ENCODE assay signal across 12 mouse cellular contexts in the genomic region with DNA sequence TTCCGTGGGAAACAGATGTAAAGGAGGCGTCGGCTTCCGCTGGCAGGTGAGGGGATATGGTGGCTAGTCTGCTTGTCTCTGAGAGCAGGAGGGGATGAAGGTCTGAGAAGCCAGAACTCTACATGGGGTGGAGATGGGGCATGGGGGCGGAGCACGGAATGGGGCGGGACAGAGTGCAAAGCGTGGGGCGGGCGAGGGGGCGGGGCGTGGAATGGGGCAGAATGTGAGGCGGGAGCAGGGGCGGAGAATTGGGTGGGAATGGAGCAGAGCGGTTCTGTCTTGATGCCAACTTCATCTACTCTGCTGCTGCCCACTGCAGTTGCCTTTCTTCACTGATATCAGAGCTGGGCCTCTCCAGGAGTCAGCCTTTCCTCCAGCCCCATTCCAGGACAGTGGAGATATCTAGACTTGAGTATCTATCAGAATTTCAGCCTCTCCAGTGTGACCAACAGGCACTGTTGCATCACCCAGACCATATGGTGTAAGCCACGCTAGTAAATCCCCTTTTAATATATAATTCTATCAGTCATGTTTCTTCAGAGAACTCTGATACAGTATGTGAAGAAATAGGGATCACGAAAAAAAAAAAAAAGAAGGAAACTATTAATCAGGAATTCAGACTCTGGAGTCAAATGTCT. TPM values are rescaled to one million over a fixed set of nuclear protein-coding genes. Genes with fewer than 3 reads are reported as not detected.
DNase-seq lines count a peak whose midpoint lies in the region; ATAC-seq lines count a peak whose summit lies in the region.
"Had no signal": no experiment of that assay in that cellular context is flagged by ENCODE, and none has a peak within 500 bp of the region (broad histone marks: within the 10 kb centered on the region; RNA-seq: fewer than 3 reads in every experiment).

No protein-coding gene starts in this region.

- H3K9me3 ChIP-seq in midbrain, embryonic 11.5 days (ENCODE audit: control insufficient read depth, low read length), result no peaks in the 10 kb centered on the region
- H3K9me3 ChIP-seq in midbrain, embryonic 10.5 days (replicated peaks), result no peaks in the 10 kb centered on the region
- H3K9me3 ChIP-seq in liver, embryonic 15.5 days (replicated peaks), result no peaks in the 10 kb centered on the region
- H3K9me3 ChIP-seq: hindbrain, embryonic 12.5 days had no signal

- H3K9ac ChIP-seq in midbrain, embryonic 11.5 days (ENCODE audit: low read length), result no peak overlapping the region
- no peak overlapping the region for H3K9ac ChIP-seq in liver, embryonic 15.5 days
- H3K9ac ChIP-seq: hindbrain, embryonic 12.5 days had no signal

- H3K4me3 ChIP-seq in midbrain, embryonic 11.5 days (ENCODE audit: low read depth, low read length), result no peak overlapping the region
- H3K4me3 ChIP-seq in midbrain, embryonic 10.5 days, result no peak overlapping the region
- H3K4me3 ChIP-seq in liver, embryonic 15.5 days (replicated peaks), result no peak overlapping the region
- H3K4me3 ChIP-seq: hindbrain, embryonic 12.5 days had no signal

- no peak for ATAC-seq in midbrain, embryonic 11.5 days (ENCODE audit: low FRiP score)
- peak; percentile 62 for ATAC-seq in liver, embryonic 15.5 days (ENCODE audit: insufficient read depth)

- 41% methylated on average over 17 of the region's 17 CpGs for WGBS in midbrain, embryonic 11.5 days
- WGBS in midbrain, embryonic 10.5 days, result 36% methylated on average over 17 of the region's 17 CpGs
- WGBS in liver, embryonic 15.5 days (ENCODE audit: insufficient replicate concordance), result 34% methylated on average over 17 of the region's 17 CpGs

- no peaks in the 10 kb centered on the region for H3K27me3 ChIP-seq in midbrain, embryonic 11.5 days (ENCODE audit: control insufficient read depth, insufficient read depth, low read length)
- 0 out of 2 replicates have a peak, but pooled peaks cover 6% of the 10 kb centered on the region for H3K27me3 ChIP-seq in midbrain, embryonic 10.5 days (ENCODE audit: low read depth, poor library complexity, severe bottlenecking)
- 0 out of 2 replicates have a peak, but pooled peaks cover 7% of the 10 kb centered on the region for H3K27me3 ChIP-seq in liver, embryonic 15.5 days
- H3K27me3 ChIP-seq: hindbrain, embryonic 12.5 days had no signal

- no peaks in the 10 kb centered on the region for H3K36me3 ChIP-seq in midbrain, embryonic 11.5 days (ENCODE audit: control insufficient read depth, insufficient read depth, low read length)
- no peaks in the 10 kb centered on the region for H3K36me3 ChIP-seq in midbrain, embryonic 10.5 days
- no peaks in the 10 kb centered on the region for H3K36me3 ChIP-seq in liver, embryonic 15.5 days (replicated peaks)
- H3K36me3 ChIP-seq: hindbrain, embryonic 12.5 days had no signal

- H3K4me1 ChIP-seq in midbrain, embryonic 11.5 days (ENCODE audit: control insufficient read depth, insufficient read depth, low read length), result no peaks in the 10 kb centered on the region
- peaks cover 5% of the 10 kb centered on the region; the same call in 1 of the 2 replicates for H3K4me1 ChIP-seq in midbrain, embryonic 10.5 days
- H3K4me1 ChIP-seq in liver, embryonic 15.5 days (replicated peaks), result peaks cover 9% of the 10 kb centered on the region; the same call in 1 of the 2 replicates
- H3K4me1 ChIP-seq: hindbrain, embryonic 12.5 days had no signal

- H3K4me2 ChIP-seq in midbrain, embryonic 11.5 days, result no peak overlapping the region
- peak overlapping the region; percentile 10; the same call in 1 of the 2 replicates for H3K4me2 ChIP-seq in liver, embryonic 15.5 days
- H3K4me2 ChIP-seq: hindbrain, embryonic 12.5 days had no signal

- peak; percentile 26 to 42 for DNase-seq in cerebellum, postnatal 10 days
- no peak for DNase-seq in cerebellum, postnatal 4 days (ENCODE audit: low spot score in 2 of 2)
- peak; percentile 62 for DNase-seq in midbrain, embryonic 11.5 days (ENCODE audit: low spot score, missing footprints)
- DNase-seq in midbrain, embryonic 10.5 days (ENCODE audit: low spot score), result no peak
- DNase-seq in thymus, postnatal 4 days, result peak; percentile 41
- no peak for DNase-seq in ovary, postnatal 36 days (ENCODE audit: low spot score)
- no peak for DNase-seq in layer of hippocampus, adult 9-10 months (ENCODE audit: low spot score)
- DNase-seq: cerebellum, adult 18-20 months; right cerebral cortex, postnatal 14 days had no signal

- H3K27ac ChIP-seq in midbrain, embryonic 11.5 days (ENCODE audit: low read depth, low read length), result no peak overlapping the region
- H3K27ac ChIP-seq in midbrain, embryonic 10.5 days (replicated peaks), result no peak overlapping the region
- peak overlapping the region; percentile 45; the same call in 1 of the 2 replicates for H3K27ac ChIP-seq in liver, embryonic 15.5 days (replicated peaks)
- H3K27ac ChIP-seq: hindbrain, embryonic 12.5 days had no signal

RNA-seq across cellular contexts. Expression of a gene that starts 21.9 kb away (rescaled TPM):
- polyA plus RNA-seq in midbrain, embryonic 11.5 days (2014; fragmentation: Nextera tagmentation; extraction: Ambion mirVana), result 0.59 and 0.92 TPM in 2 replicates
- polyA plus RNA-seq in midbrain, embryonic 10.5 days (2016; fragmentation: Nextera tagmentation; extraction: Ambion mirVana), result 2.5 and 3.7 TPM in 2 replicates
- 4.5 and 5.0 TPM in 2 replicates for polyA plus RNA-seq in liver, embryonic 15.5 days (2015; fragmentation: Nextera tagmentation; extraction: Ambion mirVana)
- polyA plus RNA-seq: midbrain, postnatal 0 days had no signal

RNA-seq across cellular contexts. Expression of a gene that starts 29.4 kb away (rescaled TPM):
- polyA plus RNA-seq in midbrain, embryonic 11.5 days (2014; fragmentation: Nextera tagmentation; extraction: Ambion mirVana), result 1.5 and 1.8 TPM in 2 replicates
- 2.5 and 2.9 TPM in 2 replicates for polyA plus RNA-seq in midbrain, embryonic 10.5 days (2016; fragmentation: Nextera tagmentation; extraction: Ambion mirVana)
- 0.41 and 0.59 TPM in 2 replicates for polyA plus RNA-seq in liver, embryonic 15.5 days (2015; fragmentation: Nextera tagmentation; extraction: Ambion mirVana)

RNA-seq across cellular contexts. Expression of a gene that starts 35.1 kb away (rescaled TPM):
- polyA plus RNA-seq in midbrain, embryonic 11.5 days (2014; fragmentation: Nextera tagmentation; extraction: Ambion mirVana), result 27.2 and 29.4 TPM in 2 replicates
- 54.5 and 60.4 TPM in 2 replicates for polyA plus RNA-seq in midbrain, embryonic 10.5 days (2016; fragmentation: Nextera tagmentation; extraction: Ambion mirVana)
- 18.8 and 19.7 TPM in 2 replicates for polyA plus RNA-seq in liver, embryonic 15.5 days (2015; fragmentation: Nextera tagmentation; extraction: Ambion mirVana)

RNA-seq across cellular contexts. Expression of a gene that starts 42.4 kb away (rescaled TPM):
- 83.8 and 97.4 TPM in 2 replicates for polyA plus RNA-seq in midbrain, embryonic 11.5 days (2014; fragmentation: Nextera tagmentation; extraction: Ambion mirVana)
- polyA plus RNA-seq in midbrain, embryonic 10.5 days (2016; fragmentation: Nextera tagmentation; extraction: Ambion mirVana), result 148 and 160 TPM in 2 replicates
- 58.8 and 64.0 TPM in 2 replicates for polyA plus RNA-seq in liver, embryonic 15.5 days (2015; fragmentation: Nextera tagmentation; extraction: Ambion mirVana)

RNA-seq across cellular contexts. Expression of a gene that starts 58.7 kb away (rescaled TPM):
- polyA plus RNA-seq in midbrain, embryonic 11.5 days (2014; fragmentation: Nextera tagmentation; extraction: Ambion mirVana), result 15.0 and 15.8 TPM in 2 replicates
- polyA plus RNA-seq in midbrain, embryonic 10.5 days (2016; fragmentation: Nextera tagmentation; extraction: Ambion mirVana), result 8.1 and 13.5 TPM in 2 replicates
- polyA plus RNA-seq in liver, embryonic 15.5 days (2015; fragmentation: Nextera tagmentation; extraction: Ambion mirVana), result 7.0 and 8.2 TPM in 2 replicates

Comparison
In these comparisons a context has a peak if more than half of its experiments do, and no peak if none do; other contexts are left out.
1. DNase-seq: peak in cerebellum, postnatal 10 days (2 of 2), midbrain, embryonic 11.5 days (single experiment) and thymus, postnatal 4 days (single experiment); none in cerebellum, postnatal 4 days (0 of 2), midbrain, embryonic 10.5 days (single experiment), ovary, postnatal 36 days (single experiment) and layer of hippocampus, adult 9-10 months (single experiment).